Mouse (Mus musculus) neural tube, embryonic 12.5 days (tissue): ENCODE results near the gene E130309D02Rik. TPM values are rescaled to one million over a fixed set of nuclear protein-coding genes. Genes with fewer than 3 reads are reported as not detected.
A peak's percentile ranks its signal among the peaks of the same experiment; 100 is the strongest.

Experiments
- ATAC-seq: fragments of 200-750 bp; cut with Nextera tagmentation; 2 replicates; pipeline ENCODE4 v1.8.0; 2017; ENCODE audit warnings: low read depth, mild to moderate bottlenecking, moderate TSS enrichment, moderate library complexity; ENCODE audit not compliant: low FRiP score
- H3K27ac ChIP-seq: fragments of 300-500 bp; sonication (generic); 2 replicates; pipeline ENCODE4 v1.5.1; 2016
- H3K27me3 ChIP-seq: fragments of 300-500 bp; sonication (generic); replicated peaks from 2 replicates; pipeline ENCODE4 v1.6.1; 2016; ENCODE audit warnings: mild to moderate bottlenecking
- H3K36me3 ChIP-seq: fragments of 300-500 bp; sonication (generic); 2 replicates; pipeline ENCODE4 v1.6.1; 2016; ENCODE audit warnings: mild to moderate bottlenecking
- H3K4me1 ChIP-seq: fragments of 300-500 bp; sonication (generic); 2 replicates; pipeline ENCODE4 v1.6.1; 2016
- H3K4me2 ChIP-seq: fragments of 300-500 bp; sonication (generic); replicated peaks from 2 replicates; pipeline ENCODE4 v1.6.1; 2016; ENCODE audit warnings: mild to moderate bottlenecking
- H3K4me3 ChIP-seq: fragments of 300-500 bp; sonication (generic); 2 replicates; pipeline ENCODE4 v1.5.1; 2016
- H3K9ac ChIP-seq: fragments of 300-500 bp; sonication (generic); 2 replicates; pipeline ENCODE4 v1.6.1; 2016; ENCODE audit warnings: mild to moderate bottlenecking
- H3K9me3 ChIP-seq: fragments of 300-500 bp; sonication (generic); 2 replicates; pipeline ENCODE4 v1.6.1; 2016; ENCODE audit warnings: mild to moderate bottlenecking
- WGBS: fragments of 180-500 bp; shearing (Covaris S2); methylation state at CpG from one replicate; pipeline ENCODE4 v1.1.7; 2016; 5-methylcytosine and 5-hydroxymethylcytosine counted together
- polyA plus RNA-seq: library from polyadenylated mRNA; unstranded; fragments of >200 nt; fragmentation: Nextera tagmentation; extraction: Ambion mirVana; gene quantifications from 2 replicates; pipeline ENCODE4 v1.2.1, GENCODE M21; 2016

E130309D02Rik gene
- 53.2 and 57.4 TPM in 2 replicates for polyA plus RNA-seq

GRCm38 (mm10) chr5:143314730-143315513, at the start of gene E130309D02Rik:
Gene E130309D02Rik, minus strand, starts transcription at chr5:143315360.
- peak; percentile 81 for ATAC-seq
- Histone ChIP-seq H3K9ac (peak within 1 kb of the TSS; percentile 96), H3K27me3 (no peaks in the 10 kb centered on the region), H3K36me3 (peaks cover 71% of the 10 kb centered on the region), H3K4me3 (peak within 1 kb of the TSS; percentile 88), H3K27ac (peak within 1 kb of the TSS; percentile 87), H3K9me3 (no peaks in the 10 kb centered on the region), H3K4me2 (peak within 1 kb of the TSS; percentile 88), H3K4me1 (peaks cover 18% of the 10 kb centered on the region)
- under 1% methylated on average over 101 of the region's 101 CpGs for WGBS

GRCm38 (mm10) chr5:143363678-143364615, 48.8 kb upstream of the E130309D02Rik start:
- H3K4me2 ChIP-seq: peak overlapping the region; percentile 95
- ATAC-seq: peak; percentile 66; the same call in 1 of the 2 replicates
- peaks cover 12% of the 10 kb centered on the region for H3K4me1 ChIP-seq
- WGBS: under 1% methylated on average over 47 of the region's 47 CpGs
- H3K9ac ChIP-seq: peak overlapping the region; percentile 61
- no peaks in the 10 kb centered on the region for H3K9me3 ChIP-seq
- peak overlapping the region; percentile 42 for H3K4me3 ChIP-seq
- H3K27me3 ChIP-seq: peaks cover 33% of the 10 kb centered on the region
- no peaks in the 10 kb centered on the region for H3K36me3 ChIP-seq
- no peak overlapping the region for H3K27ac ChIP-seq

- Histone ChIP-seq H3K36me3 (no peaks in the 10 kb centered on the region), H3K27me3 (peaks cover 31% of the 10 kb centered on the region), H3K4me3 (no peak overlapping the region), H3K4me2 (no peak overlapping the region), H3K4me1 (peaks cover 12% of the 10 kb centered on the region), H3K9me3 (no peaks in the 10 kb centered on the region), H3K27ac (no peak overlapping the region), H3K9ac (no peak overlapping the region)
- WGBS: 62% methylated on average over 7 of the region's 7 CpGs
- no peak for ATAC-seq
Measured at GRCm38 (mm10) chr5:143361428-143361827, 46.3 kb upstream of the E130309D02Rik start.

GRCm38 (mm10) chr5:143360000-143360399, 44.8 kb upstream of the E130309D02Rik start:
- no peak for ATAC-seq
- WGBS: 55% methylated on average over 5 of the region's 5 CpGs
- H3K9me3 ChIP-seq: no peaks in the 10 kb centered on the region
- no peaks in the 10 kb centered on the region for H3K36me3 ChIP-seq
- no peak overlapping the region for H3K9ac ChIP-seq
- H3K4me2 ChIP-seq: no peak overlapping the region
- H3K4me3 ChIP-seq: no peak overlapping the region
- peaks cover 12% of the 10 kb centered on the region for H3K4me1 ChIP-seq
- peaks cover 20% of the 10 kb centered on the region for H3K27me3 ChIP-seq
- no peak overlapping the region for H3K27ac ChIP-seq

- Histone ChIP-seq H3K4me2 (no peak overlapping the region), H3K27ac (no peak overlapping the region), H3K27me3 (peaks cover 14% of the 10 kb centered on the region), H3K9me3 (no peaks in the 10 kb centered on the region), H3K4me1 (peaks cover 5% of the 10 kb centered on the region), H3K9ac (no peak overlapping the region), H3K4me3 (no peak overlapping the region), H3K36me3 (no peaks in the 10 kb centered on the region)
- 35% methylated on average over 7 of the region's 7 CpGs for WGBS
- ATAC-seq: no peak
Measured at GRCm38 (mm10) chr5:143359263-143359662, 44.1 kb upstream of the E130309D02Rik start.

GRCm38 (mm10) chr5:143357564-143357963, 42.4 kb upstream of the E130309D02Rik start:
- no peak for ATAC-seq
- H3K9ac ChIP-seq: 0 out of 2 replicates have a peak overlapping the region, but pooled peaks have one; percentile 21

GRCm38 (mm10) chr5:143356686-143357388, 41.7 kb upstream of the E130309D02Rik start, which contains the start of gene Grid2ip:
Gene Grid2ip, plus strand, starts transcription at chr5:143357338.
- 18% methylated on average over 17 of the region's 17 CpGs for WGBS
- Histone ChIP-seq H3K36me3 (no peaks in the 10 kb centered on the region), H3K9me3 (0 out of 2 replicates have a peak, but pooled peaks cover 9% of the 10 kb centered on the region), H3K9ac (0 out of 2 replicates have a peak within 1 kb of the TSS, but pooled peaks have one; percentile 21), H3K27ac (no peak within 1 kb of the TSS), H3K4me3 (no peak within 1 kb of the TSS), H3K27me3 (peaks cover 14% of the 10 kb centered on the region), H3K4me2 (peak within 1 kb of the TSS; percentile 53), H3K4me1 (no peaks in the 10 kb centered on the region)
- no peak for ATAC-seq

More at GRCm38 (mm10) chr5:143357564-143357963, 42.4 kb upstream of the E130309D02Rik start:
- WGBS: 6% methylated on average over 27 of the region's 28 CpGs
- H3K27me3 ChIP-seq: peaks cover 14% of the 10 kb centered on the region
- H3K9me3 ChIP-seq: 0 out of 2 replicates have a peak, but pooled peaks cover 5% of the 10 kb centered on the region
- no peaks in the 10 kb centered on the region for H3K4me1 ChIP-seq
- peak overlapping the region; percentile 53 for H3K4me2 ChIP-seq
- H3K27ac ChIP-seq: no peak overlapping the region
- no peak overlapping the region for H3K4me3 ChIP-seq
- no peaks in the 10 kb centered on the region for H3K36me3 ChIP-seq

GRCm38 (mm10) chr5:143356017-143356416, 40.9 kb upstream of the E130309D02Rik start:
- no peak overlapping the region for H3K27ac ChIP-seq
- no peak for ATAC-seq
- H3K4me2 ChIP-seq: no peak overlapping the region
- H3K4me1 ChIP-seq: no peaks in the 10 kb centered on the region
- peaks cover 14% of the 10 kb centered on the region for H3K27me3 ChIP-seq
- no peak overlapping the region for H3K4me3 ChIP-seq
- peaks cover 9% of the 10 kb centered on the region; the same call in 1 of the 2 replicates for H3K9me3 ChIP-seq
- WGBS: 36% methylated on average over 5 of the region's 5 CpGs
- H3K9ac ChIP-seq: no peak overlapping the region
- no peaks in the 10 kb centered on the region for H3K36me3 ChIP-seq

GRCm38 (mm10) chr5:143346367-143346766, 31.2 kb upstream of the E130309D02Rik start:
- H3K4me1 ChIP-seq: no peaks in the 10 kb centered on the region
- H3K36me3 ChIP-seq: no peaks in the 10 kb centered on the region
- no peaks in the 10 kb centered on the region for H3K27me3 ChIP-seq
- no peak overlapping the region for H3K9ac ChIP-seq
- no peak overlapping the region for H3K27ac ChIP-seq
- WGBS: 74% methylated on average over 8 of the region's 8 CpGs
- no peak for ATAC-seq
- H3K4me3 ChIP-seq: no peak overlapping the region
- H3K4me2 ChIP-seq: no peak overlapping the region
- peaks cover 7% of the 10 kb centered on the region; the same call in 1 of the 2 replicates for H3K9me3 ChIP-seq

GRCm38 (mm10) chr5:143339603-143340002, 24.4 kb upstream of the E130309D02Rik start:
- H3K27ac ChIP-seq: no peak overlapping the region
- H3K4me2 ChIP-seq: no peak overlapping the region
- no peak overlapping the region for H3K9ac ChIP-seq
- no peaks in the 10 kb centered on the region for H3K27me3 ChIP-seq
- WGBS: 53% methylated on average over 6 of the region's 6 CpGs
- H3K36me3 ChIP-seq: no peaks in the 10 kb centered on the region
- no peak overlapping the region for H3K4me3 ChIP-seq
- no peaks in the 10 kb centered on the region for H3K9me3 ChIP-seq
- ATAC-seq: no peak
- H3K4me1 ChIP-seq: no peaks in the 10 kb centered on the region

- Histone ChIP-seq H3K4me1 (no peaks in the 10 kb centered on the region), H3K36me3 (no peaks in the 10 kb centered on the region), H3K27ac (no peak overlapping the region), H3K4me3 (no peak overlapping the region), H3K9ac (no peak overlapping the region), H3K27me3 (no peaks in the 10 kb centered on the region), H3K4me2 (no peak overlapping the region), H3K9me3 (no peaks in the 10 kb centered on the region)
- ATAC-seq: no peak
- WGBS: 68% methylated on average over 6 of the region's 6 CpGs
Measured at GRCm38 (mm10) chr5:143336559-143336958, 21.4 kb upstream of the E130309D02Rik start.
